Mouse (Mus musculus) bone marrow, adult 2 months (tissue): ENCODE results near the gene Gm10600. TPM values are rescaled to one million over a fixed set of nuclear protein-coding genes. Genes with fewer than 3 reads are reported as not detected.
"Not testable (repeated sequence)": the region's sequence is repeated elsewhere in the genome, so short reads cannot be mapped to it uniquely, and the experiment has no call there.

Source experiments
- H3K27ac ChIP-seq: fragments of 200-500 bp; 2 replicates; pipeline ENCODE4 v1.5.1; 2012; ENCODE audit warnings: low read depth, mild to moderate bottlenecking, control low read depth, inconsistent platforms, low read length; ENCODE audit not compliant: control insufficient read depth, poor library complexity, insufficient read depth
- H3K4me1 ChIP-seq: fragments of 200-500 bp; 2 replicates; pipeline ENCODE4 v1.6.1; 2011; ENCODE audit warnings: low read length; ENCODE audit not compliant: control insufficient read depth, insufficient read depth
- H3K4me3 ChIP-seq: fragments of 200-500 bp; replicated peaks from 2 replicates; pipeline ENCODE3; 2011; ENCODE audit warnings: mild to moderate bottlenecking, low read depth, low read length, control low read depth; ENCODE audit not compliant: control insufficient read depth
- WGBS: fragments of 180-500 bp; shearing (Covaris S2); methylation state at CpG from one replicate; pipeline ENCODE4 v1.1.7; 2018; 5-methylcytosine and 5-hydroxymethylcytosine counted together
- polyA plus RNA-seq: library from polyadenylated mRNA; stranded (reverse); fragments of >200 nt; gene quantifications from 2 replicates; pipeline ENCODE4 v1.2.4, GENCODE M21; 2011; ENCODE audit warnings: low replicate concordance; ENCODE audit not compliant: missing spikeins, insufficient read depth, insufficient read length

Gm10600 gene
- polyA plus RNA-seq = not detected in 2 replicates

DNA sequence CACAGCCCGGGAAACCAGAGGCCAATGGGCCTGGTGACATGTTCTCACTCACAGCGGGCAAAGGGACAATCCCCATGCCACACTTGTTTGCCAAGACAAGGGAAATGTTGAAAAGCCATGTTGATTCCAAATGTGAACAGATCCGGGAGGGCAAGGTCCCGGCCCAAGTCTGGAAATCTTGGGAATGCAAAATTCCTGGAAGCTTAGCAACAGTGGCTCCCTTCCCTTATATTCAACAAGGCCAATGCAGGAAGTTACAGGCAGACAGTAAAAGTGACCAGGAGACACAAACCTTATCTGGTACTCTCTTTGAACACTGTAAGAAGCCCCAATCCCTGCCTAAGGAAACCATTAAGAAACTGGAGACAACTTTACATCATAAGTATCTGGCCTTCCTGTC is at the start of gene Gm10600:
Gm10600 (plus strand) TSS at position 301 of the 400 bp plus-strand sequence.
- WGBS = no CpG with 5 or more reads among the region's 4 CpGs
- not testable (repeated sequence) for H3K4me1 ChIP-seq, H3K4me3 ChIP-seq, H3K27ac ChIP-seq

DNA sequence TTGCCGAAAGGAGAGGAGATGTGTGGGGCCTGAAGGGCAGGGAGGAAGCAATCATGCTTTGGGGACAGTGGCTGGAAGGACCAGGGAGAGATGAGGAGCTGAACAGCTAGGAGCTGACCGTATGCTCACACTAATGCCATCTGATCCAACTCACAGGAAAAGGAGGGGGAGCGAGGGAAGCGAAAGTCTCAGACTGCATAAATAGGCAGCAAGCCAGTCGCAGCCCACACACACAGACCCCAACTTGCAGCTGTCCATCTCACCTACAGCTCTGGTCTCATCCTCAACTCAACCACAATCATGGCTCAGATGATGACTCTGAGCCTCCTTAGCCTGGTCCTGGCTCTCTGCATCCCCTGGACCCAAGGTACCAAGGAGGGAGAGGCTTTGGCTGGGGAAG is 15.0 kb downstream of the Gm10600 start, which contains the start of gene Ccl21b:
Ccl21b (plus strand) TSS at position 301 of the 400 bp plus-strand sequence.
- not testable (repeated sequence) for H3K4me1 ChIP-seq, H3K4me3 ChIP-seq, H3K27ac ChIP-seq
- no CpG with 5 or more reads among the region's 5 CpGs for WGBS

Other genes starting within 250 kb of the Gm10600 start
- gene Gm21093, start 205.9 kb upstream of the Gm10600 start, polyA plus RNA-seq = not detected in 2 replicates
- not detected in 2 replicates for gene Gm3893, start 149.4 kb upstream of the Gm10600 start, polyA plus RNA-seq
- gene Gm13304, start 125.8 kb upstream of the Gm10600 start, polyA plus RNA-seq = not detected in 2 replicates
- not detected in 2 replicates for gene Gm13306, start 87.2 kb upstream of the Gm10600 start, polyA plus RNA-seq
- gene Gm13305, start 72.0 kb upstream of the Gm10600 start, polyA plus RNA-seq = 1.2 TPM in 1 of 2 replicates, not detected in the other
- not detected in 2 replicates for gene Ccl21b, start 15.1 kb downstream of the Gm10600 start, polyA plus RNA-seq
- gene Gm21953, start 53.6 kb downstream of the Gm10600 start, polyA plus RNA-seq = not detected in 2 replicates
- gene Fam205a3, start 77.7 kb downstream of the Gm10600 start, polyA plus RNA-seq = not detected in 2 replicates
- not detected in 2 replicates for gene Gm21586, start 198.7 kb downstream of the Gm10600 start, polyA plus RNA-seq
- gene Gm2163, start 226.1 kb downstream of the Gm10600 start, polyA plus RNA-seq = not detected in 2 replicates